Mouse (Mus musculus) bone marrow macrophage, adult 2 months (primary cell): ENCODE results near the gene Mpp6.

Source experiments
- CTCF ChIP-seq: IDR thresholded peaks from 2 replicates; pipeline ENCODE4 v1.5.1; 2012; ENCODE audit warnings: low read depth, mild to moderate bottlenecking, low read length, moderate library complexity
- POLR2A ChIP-seq: IDR thresholded peaks from 2 replicates; pipeline ENCODE4 v1.6.1; 2012; ENCODE audit warnings: mild to moderate bottlenecking, low read depth, low read length, borderline replicate concordance

- TF ChIP-seq POLR2A, result no peak
- TF ChIP-seq CTCF, result 0 out of 2 replicates have a peak, but pooled peaks have one; percentile 8
Measured at GRCm38 (mm10) chr6:50109757-50110378, at the start of gene Mpp6.
